Mouse (Mus musculus) ovary, adult 10 weeks (tissue): ENCODE measurements around the gene Fkbp2. TPM values are rescaled to one million over a fixed set of nuclear protein-coding genes. Genes with fewer than 3 reads are reported as not detected.

ENCODE experiments used
- polyA plus RNA-seq: library from polyadenylated mRNA; stranded (reverse); fragments of 350-450 nt; fragmentation: Illumina TruSeq; extraction: RNeasy Lipid Tissue Mini Kit (QIAGEN cat#74804); gene quantifications from one replicate; pipeline ENCODE4 v1.2.3, GENCODE M21; 2014

Gene Fkbp2
- 12.2 TPM for polyA plus RNA-seq

DNA sequence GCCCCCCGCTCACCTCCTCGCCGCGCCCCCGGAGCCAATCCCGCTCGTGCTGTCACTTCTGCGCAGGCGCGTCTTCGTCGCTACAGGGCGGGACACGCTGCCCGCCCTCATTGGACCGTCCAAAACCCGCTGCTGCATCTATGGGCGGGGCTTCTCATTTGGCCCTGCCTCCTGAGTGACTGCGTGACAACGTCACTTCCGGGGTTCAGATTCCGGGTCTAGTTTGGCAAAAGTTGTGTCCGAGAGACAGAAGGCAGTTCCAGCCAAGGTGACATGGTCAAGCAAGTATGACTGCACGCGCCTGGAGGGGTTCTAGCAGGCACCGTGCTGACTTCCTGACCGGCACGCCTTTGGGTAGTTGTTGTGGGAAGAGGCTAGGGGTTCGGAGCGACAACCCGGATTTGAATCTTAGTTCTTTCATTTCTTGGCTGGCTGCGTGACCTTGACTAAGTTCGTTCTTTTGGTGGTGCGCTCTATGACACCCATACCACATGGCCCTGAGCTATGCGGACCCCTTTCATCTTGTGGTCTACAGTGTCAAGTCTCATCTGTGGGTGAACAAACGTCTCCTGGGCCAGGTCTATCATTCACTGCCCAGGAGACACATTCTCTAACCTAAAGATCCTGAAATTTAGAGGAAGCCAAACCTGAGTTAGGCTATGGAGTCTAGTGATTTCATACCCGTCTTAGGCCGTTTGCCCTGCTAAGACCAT is at the start of gene Fkbp2:
TSS of gene Fkbp2 (minus strand) at position 121 of the 713 bp plus-strand sequence.

DNA sequence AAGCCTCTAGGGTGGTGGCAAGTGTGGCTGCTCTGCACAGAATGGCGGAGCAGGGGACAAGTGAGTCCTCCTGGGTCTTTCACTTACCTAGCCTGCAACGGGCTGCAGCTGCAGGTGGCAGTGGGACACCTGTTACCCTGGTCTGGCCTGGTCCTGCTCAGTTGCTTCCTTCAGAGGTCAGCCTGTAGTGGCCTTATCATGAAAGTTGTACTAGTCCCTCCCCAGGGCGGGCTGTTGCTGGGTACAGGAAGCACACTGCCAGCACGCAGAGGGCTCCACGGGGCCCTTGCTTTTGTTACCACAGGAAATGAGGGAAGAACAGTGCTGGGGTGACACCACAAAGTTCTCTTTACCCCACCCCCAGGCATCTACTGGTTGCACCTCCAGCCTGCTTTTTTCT is 38.9 kb upstream of the Fkbp2 start, which contains the start of gene Fermt3:
TSS of gene Fermt3 (minus strand) at position 279 of the 400 bp plus-strand sequence.

DNA sequence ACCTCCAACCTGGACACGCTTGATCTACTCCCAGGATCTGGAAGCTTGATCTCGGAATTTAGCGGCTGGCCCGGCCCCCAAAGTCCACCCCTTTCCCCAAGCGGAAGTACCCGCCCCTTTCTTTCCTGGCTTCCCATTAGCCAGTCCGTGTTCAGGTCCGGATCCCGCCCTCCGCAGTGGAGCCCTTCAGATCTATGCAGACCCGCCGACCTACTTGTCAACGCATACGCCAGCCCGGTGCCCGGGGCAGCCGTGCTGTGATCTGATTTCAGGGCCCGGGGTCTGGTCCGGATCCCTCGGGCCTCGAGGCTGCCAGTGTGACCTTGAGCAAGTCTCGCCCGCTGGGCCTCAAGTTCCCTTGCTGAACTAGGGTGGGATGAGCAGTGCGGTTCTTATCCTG is 15.7 kb upstream of the Fkbp2 start, which contains the start of the genes Nudt22 and Trpt1:
TSS of gene Nudt22 (minus strand) at position 112 of the 400 bp plus-strand sequence.
TSS of gene Trpt1 (plus strand) at position 126 of the 400 bp plus-strand sequence.

DNA sequence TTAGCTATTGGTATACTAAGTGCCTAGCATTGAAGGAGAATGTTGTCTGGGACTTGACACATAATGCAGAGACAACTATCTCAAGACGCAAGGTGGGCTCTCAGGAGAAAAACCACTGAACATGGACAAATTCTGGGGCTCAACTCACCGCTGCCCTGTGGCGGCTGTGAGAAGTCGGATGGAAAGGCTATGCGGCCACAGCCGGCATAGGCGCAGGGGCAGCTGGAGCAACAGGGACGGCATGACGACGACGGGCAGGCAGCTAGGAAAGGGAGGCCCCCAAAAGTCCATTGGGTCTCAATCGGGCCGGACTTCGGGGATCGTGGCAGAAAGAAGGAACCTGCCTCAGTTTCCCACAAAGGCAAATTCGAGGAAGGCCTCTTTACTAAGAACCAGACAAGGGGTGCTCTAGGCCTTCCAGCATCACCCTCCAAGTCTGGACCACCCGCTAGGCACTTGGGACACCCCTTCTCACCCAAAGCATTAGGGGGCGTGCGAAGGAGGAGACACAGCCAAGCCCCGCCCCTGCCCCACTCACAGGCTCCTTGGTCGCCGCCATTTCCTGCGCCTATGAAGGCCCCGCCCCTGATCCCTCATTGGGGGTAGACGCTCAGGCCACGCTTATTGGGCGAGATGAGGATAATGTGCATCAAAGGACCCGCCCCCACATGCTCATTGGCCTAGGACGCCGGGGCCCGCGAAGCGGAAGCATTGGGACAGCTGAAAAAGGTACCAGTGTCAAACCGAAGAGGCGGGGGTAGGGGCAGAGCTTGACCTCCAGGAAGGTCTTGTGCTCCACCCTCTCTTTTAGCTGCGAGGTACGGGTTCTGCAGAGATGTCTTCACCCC is 11.9 kb upstream of the Fkbp2 start, which contains the start of gene Dnajc4:
TSS of gene Dnajc4 (minus strand) at position 562 of the 848 bp plus-strand sequence.

DNA sequence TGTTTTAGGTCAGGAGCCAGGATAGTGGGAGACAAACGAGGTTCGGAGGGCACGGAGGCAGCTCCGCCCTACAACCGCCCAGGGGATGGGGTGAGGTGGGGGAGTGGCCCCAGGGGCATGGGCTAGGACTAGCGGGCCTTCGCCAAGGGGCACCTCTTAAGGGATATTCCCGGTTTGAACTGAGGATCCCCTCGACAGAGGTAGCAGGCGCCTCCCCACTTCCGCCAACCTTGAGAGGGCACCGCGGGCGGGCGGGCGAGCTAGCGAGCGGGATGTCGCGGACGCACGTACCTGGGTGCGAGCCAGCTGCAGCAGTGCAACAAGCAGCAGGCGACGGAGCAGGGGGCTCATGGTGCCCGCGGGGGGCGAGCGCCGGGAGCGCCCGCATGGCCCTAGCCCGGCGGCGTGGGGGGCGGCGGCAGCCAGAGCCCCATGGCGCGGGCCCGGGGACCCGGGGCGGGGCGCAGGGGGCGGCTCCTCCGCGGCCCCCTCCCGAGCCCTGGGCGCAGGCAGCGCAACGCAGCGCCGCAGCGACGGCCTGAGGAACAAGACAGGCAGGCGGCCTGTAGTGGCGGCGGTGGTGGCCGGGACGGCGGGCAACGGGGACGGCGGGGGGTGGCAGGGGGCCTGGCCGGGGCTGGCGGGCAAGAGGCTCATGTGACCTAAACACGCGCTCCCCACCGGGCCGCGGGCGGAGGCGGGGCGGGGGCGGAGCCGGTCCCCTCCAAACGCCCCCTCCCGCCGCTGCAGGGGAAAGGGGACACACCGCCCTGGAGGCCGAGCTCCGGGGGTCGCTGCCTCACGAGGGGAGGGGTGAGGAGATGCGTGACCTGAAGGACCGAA is 7.0 kb upstream of the Fkbp2 start, which contains the start of gene Vegfb:
TSS of gene Vegfb (minus strand) at position 591 of the 843 bp plus-strand sequence.

DNA sequence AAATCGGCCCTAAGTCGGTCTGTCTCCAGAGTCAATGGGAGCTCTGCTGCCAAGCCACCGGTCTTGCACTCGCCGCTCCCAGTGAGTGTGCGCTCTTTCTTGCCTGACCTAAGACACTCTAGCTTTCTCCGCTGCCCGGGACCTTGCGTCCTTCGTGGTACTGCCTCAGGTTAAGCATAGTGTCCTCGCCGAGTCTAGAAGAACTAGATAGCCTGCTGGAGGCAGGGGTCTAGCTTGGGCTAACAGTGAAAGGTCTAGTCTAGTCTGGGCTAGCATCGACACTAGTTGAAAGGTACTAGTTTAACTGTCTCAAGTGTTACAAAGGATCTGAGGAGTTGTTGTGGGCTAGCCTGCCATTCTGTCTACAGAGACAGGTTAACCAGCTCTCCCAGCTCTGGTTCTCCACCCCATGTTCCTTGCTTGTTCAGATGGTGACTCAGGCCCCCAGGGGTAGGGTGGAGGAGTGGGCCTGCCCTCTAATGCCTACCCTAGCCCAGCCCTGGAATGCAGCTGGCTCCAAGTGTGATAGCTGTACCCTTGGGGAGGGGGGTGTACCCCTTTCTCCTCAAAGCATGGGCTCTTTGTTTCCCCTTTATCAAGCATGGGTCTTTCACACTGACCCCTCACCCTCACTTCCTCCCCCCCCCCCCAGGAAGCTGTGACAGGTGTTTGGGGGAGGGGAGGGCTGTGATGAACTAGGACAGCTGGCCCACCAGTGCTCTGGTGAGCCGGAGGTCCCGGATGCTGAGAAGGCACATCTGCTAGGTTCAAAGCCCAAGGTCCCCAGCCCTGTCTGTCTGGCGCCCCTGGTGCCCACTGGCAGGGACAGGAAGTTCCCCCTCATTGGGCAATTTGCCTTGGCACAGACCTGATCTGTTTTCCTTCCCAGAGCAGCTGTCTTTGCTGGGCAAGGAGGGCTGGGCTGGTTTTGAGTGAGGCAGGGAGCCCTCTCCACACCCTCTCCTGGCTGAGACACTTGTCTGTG is 4.5 kb downstream of the Fkbp2 start, which contains the start of gene Plcb3:
TSS of gene Plcb3 (minus strand) at position 934 of the 985 bp plus-strand sequence.

DNA sequence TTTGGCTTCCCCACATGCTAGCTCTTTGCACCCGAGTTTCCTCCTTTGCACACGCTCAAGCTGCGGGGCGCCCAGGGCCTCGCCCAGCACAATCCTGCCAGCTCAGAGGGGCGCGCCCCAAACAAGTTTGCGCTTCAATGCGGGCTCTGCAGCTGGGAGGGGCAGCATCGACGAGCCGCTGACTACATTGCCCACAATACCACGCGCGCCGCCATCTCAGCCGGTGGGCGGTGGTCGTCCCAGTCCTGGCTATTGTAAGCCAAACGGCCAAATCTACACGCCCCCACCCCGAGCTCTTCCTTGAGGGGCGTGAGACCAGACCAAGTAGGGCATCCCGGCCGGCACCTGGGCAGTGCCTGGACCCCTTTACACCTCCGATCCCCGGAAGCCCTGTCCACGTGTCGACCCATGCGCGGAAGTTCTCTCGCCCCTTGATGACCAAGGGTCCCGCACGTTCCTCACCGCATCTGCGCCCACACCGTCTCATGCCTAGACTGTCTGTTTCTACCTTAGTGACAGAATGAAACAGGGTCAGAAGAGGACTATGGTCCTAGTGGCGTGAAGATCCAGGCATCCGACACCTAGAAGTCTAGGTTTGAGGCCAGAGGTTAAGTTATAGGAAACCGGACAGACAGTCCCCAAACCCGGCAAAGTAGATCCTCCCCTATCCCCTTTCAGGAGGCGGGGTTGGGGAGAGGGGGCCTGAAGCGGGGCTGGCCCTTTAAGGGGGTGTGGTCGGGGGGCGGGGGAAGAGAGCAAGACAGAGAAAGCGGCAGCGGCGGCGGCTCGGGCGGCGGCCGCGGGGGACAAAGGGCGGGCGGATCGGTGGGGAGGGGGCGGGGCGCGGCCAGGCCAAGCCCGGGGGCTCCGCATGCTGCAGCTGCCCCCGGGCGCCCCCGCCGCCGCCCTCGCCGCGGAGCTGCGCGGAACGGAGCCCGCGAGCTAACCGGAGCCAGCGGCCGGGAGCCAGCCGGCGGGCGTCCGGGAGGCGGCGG is 5.8 kb downstream of the Fkbp2 start, which contains the start of gene Ppp1r14b:
TSS of gene Ppp1r14b (plus strand) at position 758 of the 995 bp plus-strand sequence.

DNA sequence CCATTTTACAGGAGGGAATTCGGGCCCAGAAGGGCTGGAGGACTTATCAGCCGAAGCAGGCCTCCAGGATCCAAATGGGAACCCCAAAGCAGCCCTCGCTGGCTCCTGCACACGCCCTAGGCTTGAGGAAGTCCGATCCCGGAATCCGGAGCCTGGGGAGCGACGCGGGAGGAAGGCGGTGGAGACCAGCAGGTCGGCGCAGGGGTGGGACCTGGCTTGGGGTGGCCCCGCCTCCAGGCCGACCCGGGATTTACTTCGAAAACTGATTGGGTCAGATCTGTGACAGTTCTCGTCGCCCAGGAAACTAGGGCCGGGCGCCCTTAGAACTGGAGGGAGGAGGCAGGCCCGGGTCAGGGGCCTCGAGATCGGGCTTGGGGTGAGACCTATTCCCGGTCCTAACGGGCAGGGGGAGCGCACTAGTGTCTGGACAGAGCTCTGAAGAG is 38.0 kb downstream of the Fkbp2 start, which contains the start of gene Gpr137:
TSS of gene Gpr137 (minus strand) at position 232 of the 443 bp plus-strand sequence.

DNA sequence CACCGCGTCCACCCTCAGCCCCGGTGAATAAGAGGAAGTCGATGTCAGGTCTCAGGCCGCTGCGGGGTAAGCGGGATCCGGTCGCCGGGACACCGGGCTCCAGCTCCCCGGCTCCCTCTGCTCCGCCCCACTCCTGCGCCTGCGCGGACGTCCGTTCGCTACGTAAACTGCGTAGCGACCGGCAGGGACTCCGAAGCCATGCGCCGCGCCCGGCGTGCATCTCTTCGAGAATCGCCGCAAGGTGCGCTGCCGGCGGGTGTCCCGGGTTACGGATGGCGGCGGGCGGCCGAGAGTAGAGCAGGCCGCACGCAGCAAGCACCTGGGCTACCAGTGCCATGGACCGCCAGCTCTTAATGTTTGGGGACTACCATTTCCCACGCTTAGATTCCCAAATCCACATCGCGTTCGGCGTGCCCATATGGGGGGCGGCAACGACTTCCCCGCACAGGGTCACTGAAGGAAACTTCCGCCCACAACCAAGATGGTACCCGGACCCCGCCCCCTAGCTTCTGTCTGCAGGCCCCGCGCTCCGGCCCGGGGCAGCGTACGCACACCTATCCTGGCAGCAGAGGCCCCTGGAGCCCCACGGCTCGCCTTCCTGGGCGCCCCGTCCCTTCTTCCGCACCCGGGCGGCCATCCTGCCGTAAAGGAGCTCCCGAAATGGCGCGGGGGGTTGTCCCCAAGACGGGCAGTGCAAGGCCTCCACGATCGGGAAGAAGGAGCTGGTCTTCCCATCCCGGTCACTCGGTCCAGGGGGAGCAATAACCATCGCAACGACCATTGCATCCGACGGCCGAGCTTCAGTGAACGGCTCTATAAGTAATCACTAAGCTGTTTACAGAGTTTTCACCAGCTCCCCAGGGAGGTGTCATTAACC is 38.7 kb downstream of the Fkbp2 start, which contains the start of gene Bad:
TSS of gene Bad (plus strand) at position 490 of the 877 bp plus-strand sequence.

DNA sequence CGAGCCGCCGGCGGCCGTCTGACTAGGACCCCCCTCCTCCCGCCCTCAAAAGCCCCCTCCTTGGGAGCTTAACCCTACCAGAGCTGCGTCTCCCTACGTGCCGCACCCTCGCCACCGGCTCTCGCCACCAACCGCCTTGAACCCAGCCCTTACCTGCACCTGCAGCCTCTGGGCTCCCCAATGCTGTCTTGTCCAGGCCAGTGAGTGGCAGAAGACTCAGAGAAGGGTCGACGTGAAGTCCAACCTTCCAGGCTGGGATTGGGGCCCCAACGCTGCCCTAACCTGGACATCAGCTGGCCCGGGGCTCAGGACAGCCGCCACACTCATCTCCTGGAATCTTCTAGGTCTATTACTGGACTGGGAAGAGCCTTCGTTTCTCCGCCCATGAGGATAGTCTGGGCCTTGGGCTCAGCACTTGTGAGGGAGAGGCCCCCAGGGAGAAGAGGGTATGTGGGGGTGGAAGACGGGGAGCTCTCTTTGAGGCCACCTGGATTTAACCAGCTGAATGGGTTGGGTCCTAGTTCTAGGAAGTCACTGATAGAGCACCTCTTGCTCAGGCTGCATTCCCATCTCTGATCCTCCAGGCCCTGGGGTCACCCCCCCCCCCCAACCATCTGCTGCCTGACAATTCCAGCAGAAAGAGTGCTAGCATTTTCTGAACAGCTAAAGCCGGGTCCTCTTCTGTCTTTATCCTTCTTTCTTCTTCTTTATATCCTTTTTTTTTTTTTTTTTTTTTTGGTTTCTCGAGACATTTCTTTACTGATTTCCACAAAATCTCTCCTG is 45.9 kb downstream of the Fkbp2 start, which contains the start of gene Kcnk4:
TSS of gene Kcnk4 (minus strand) at position 321 of the 783 bp plus-strand sequence.

Other genes starting within 250 kb of the Fkbp2 start
- gene Rps6ka4, start 139.9 kb downstream of the Fkbp2 start, polyA plus RNA-seq = not detected
- not detected for gene Ccdc88b, start 122.3 kb downstream of the Fkbp2 start, polyA plus RNA-seq
- gene Trmt112, start 70.8 kb downstream of the Fkbp2 start, polyA plus RNA-seq = 26.0 TPM
- gene Prdx5, start 70.4 kb downstream of the Fkbp2 start, polyA plus RNA-seq = 12.0 TPM
- gene Esrra, start 58.7 kb downstream of the Fkbp2 start, polyA plus RNA-seq = 0.83 TPM
- not detected for gene Catsperz, start 55.1 kb downstream of the Fkbp2 start, polyA plus RNA-seq
- gene Kcnk4, start 46.0 kb downstream of the Fkbp2 start, polyA plus RNA-seq = not detected
- gene Bad, start 38.6 kb downstream of the Fkbp2 start, polyA plus RNA-seq = 0.71 TPM
- gene Gpr137, start 38.0 kb downstream of the Fkbp2 start, polyA plus RNA-seq = not detected
- 8.7 TPM for gene Ppp1r14b, start 5.5 kb downstream of the Fkbp2 start, polyA plus RNA-seq
- 4.2 TPM for gene Plcb3, start 4.0 kb downstream of the Fkbp2 start, polyA plus RNA-seq
- 10.9 TPM for gene Vegfb, start 7.2 kb upstream of the Fkbp2 start, polyA plus RNA-seq
- not detected for gene Dnajc4, start 12.1 kb upstream of the Fkbp2 start, polyA plus RNA-seq
- not detected for gene Nudt22, start 15.6 kb upstream of the Fkbp2 start, polyA plus RNA-seq
- not detected for gene Trpt1, start 15.6 kb upstream of the Fkbp2 start, polyA plus RNA-seq
- not detected for gene Fermt3, start 39.0 kb upstream of the Fkbp2 start, polyA plus RNA-seq
- 74.7 TPM for gene Stip1, start 59.5 kb upstream of the Fkbp2 start, polyA plus RNA-seq
- 1.4 TPM for gene Macrod1, start 76.3 kb upstream of the Fkbp2 start, polyA plus RNA-seq
- 2.1 TPM for gene Flrt1, start 125.2 kb upstream of the Fkbp2 start, polyA plus RNA-seq
- gene Otub1, start 225.8 kb upstream of the Fkbp2 start, polyA plus RNA-seq = 22.1 TPM
- gene Cox8a, start 237.1 kb upstream of the Fkbp2 start, polyA plus RNA-seq = 36.3 TPM